Mouse (Mus musculus): ENCODE data around the gene Gnaq. TPM values are rescaled to one million over a fixed set of nuclear protein-coding genes. Genes with fewer than 3 reads are reported as not detected.

Gnaq gene
- polyA plus RNA-seq, 1 experiment from 2014 or later, result 59.0 TPM

DNA sequence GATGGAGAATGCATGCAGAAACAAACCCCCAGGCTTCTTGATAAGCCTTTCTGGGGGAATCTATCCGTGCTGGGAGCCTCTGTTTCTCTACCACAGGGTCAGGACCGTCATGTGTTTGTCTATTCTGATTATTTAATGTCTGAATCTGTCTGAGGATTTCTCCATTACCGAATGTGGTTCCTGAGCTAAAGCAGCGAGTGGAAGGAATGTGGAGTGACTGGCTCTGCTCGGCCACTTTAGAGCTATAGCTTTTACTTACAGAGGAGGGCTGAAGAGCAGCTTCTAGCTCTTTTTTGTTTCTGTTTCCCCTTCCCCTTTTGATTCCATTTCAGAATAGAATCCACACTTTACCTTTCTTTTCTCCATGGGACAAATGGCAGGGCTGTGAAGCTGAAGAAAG, 43.8 kb downstream of the Gnaq start:
- peaks cover 4% of the 10 kb centered on the region; the same call in 1 of the 2 replicates for H3K4me1 ChIP-seq (ENCODE audit: control insufficient read depth, insufficient read depth, low read length)
- no peaks in the 10 kb centered on the region for H3K36me3 ChIP-seq (ENCODE audit: control insufficient read depth, insufficient read depth, low read length)
- H3K27me3 ChIP-seq (ENCODE audit: control insufficient read depth, insufficient read depth, low read length), result no peaks in the 10 kb centered on the region
- H3K4me2 ChIP-seq (ENCODE audit: low read depth, low read length), result no peak overlapping the region
- H3K9me3 ChIP-seq (ENCODE audit: control insufficient read depth, low read length), result no peaks in the 10 kb centered on the region
- 68% methylated on average over 5 of the region's 5 CpGs for WGBS
- H3K27ac ChIP-seq (ENCODE audit: low read depth, low read length), result no peak overlapping the region
- no peak overlapping the region for H3K4me3 ChIP-seq (ENCODE audit: low read depth, low read length)
- ATAC-seq (ENCODE audit: low read depth), result no peak
- H3K9ac ChIP-seq (replicated peaks; ENCODE audit: low read depth, low read length), result no peak overlapping the region

DNA sequence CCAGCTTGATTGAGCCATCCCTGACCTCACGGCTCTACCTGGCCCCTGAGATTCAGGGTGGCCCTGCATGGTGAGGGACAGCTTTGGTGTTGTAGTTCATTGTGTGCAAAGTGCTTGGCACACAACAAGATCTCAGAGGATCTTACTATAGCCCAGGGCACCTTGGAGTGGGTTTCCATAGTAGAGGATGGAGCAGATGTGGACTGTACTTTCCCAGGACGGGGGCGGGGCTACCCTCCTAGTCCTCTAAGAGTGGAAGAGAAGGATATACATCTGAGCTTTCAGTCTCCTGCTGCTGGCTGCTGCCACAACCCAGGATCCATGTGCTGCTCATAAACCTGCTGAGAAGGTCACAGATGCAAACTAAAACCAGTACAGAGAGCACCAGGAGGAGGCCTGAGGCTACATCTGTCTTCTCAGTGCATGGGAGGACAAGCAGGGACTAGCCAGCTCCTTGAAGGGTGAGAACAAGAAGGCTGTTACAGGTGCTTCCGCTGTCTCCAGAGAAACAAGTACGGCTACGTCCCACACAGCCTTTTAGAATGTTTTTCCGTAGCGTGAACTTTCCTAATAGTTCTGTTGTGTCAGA, 44.6 kb downstream of the Gnaq start:
- Histone ChIP-seq H3K9me3 (ENCODE audit: control insufficient read depth, low read length) (no peaks in the 10 kb centered on the region), H3K36me3 (ENCODE audit: control insufficient read depth, insufficient read depth, low read length) (no peaks in the 10 kb centered on the region), H3K27me3 (ENCODE audit: control insufficient read depth, insufficient read depth, low read length) (no peaks in the 10 kb centered on the region), H3K9ac (replicated peaks; ENCODE audit: low read depth, low read length) (no peak overlapping the region), H3K4me3 (ENCODE audit: low read depth, low read length) (no peak overlapping the region), H3K4me1 (ENCODE audit: control insufficient read depth, insufficient read depth, low read length) (peaks cover 7% of the 10 kb centered on the region; the same call in 1 of the 2 replicates), H3K27ac (ENCODE audit: low read depth, low read length) (no peak overlapping the region), H3K4me2 (ENCODE audit: low read depth, low read length) (no peak overlapping the region)
- no peak for ATAC-seq (ENCODE audit: low read depth)
- 90% methylated on average over 8 of the region's 8 CpGs for WGBS

DNA sequence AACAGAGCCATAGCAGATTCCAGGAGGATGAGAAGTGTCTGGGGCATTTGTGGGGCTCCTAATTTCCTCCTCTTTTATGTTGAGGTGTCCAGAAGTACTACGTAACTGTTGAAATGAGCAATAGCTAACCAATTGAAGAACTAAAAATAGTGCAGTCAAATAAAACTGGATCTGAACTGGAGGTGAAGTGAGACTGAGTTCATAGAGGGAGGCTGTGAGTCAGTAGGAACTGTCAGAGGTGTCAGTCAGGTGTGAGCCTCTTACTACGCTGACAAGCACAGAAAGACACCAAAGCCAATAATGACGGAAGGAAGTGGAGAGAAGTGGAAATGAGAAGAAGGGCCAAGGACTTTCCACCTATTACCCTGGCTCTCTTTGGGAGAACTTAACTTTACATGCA, 48.6 kb downstream of the Gnaq start:
- Histone ChIP-seq H3K4me2 (ENCODE audit: low read depth, low read length) (no peak overlapping the region), H3K36me3 (ENCODE audit: control insufficient read depth, insufficient read depth, low read length) (no peaks in the 10 kb centered on the region), H3K27me3 (ENCODE audit: control insufficient read depth, insufficient read depth, low read length) (no peaks in the 10 kb centered on the region), H3K4me3 (ENCODE audit: low read depth, low read length) (no peak overlapping the region), H3K9ac (replicated peaks; ENCODE audit: low read depth, low read length) (no peak overlapping the region), H3K27ac (ENCODE audit: low read depth, low read length) (no peak overlapping the region), H3K4me1 (ENCODE audit: control insufficient read depth, insufficient read depth, low read length) (peaks cover 11% of the 10 kb centered on the region), H3K9me3 (ENCODE audit: control insufficient read depth, low read length) (no peaks in the 10 kb centered on the region)
- WGBS, result 87% methylated on average over 3 of the region's 3 CpGs
- ATAC-seq (ENCODE audit: low read depth), result no peak

DNA sequence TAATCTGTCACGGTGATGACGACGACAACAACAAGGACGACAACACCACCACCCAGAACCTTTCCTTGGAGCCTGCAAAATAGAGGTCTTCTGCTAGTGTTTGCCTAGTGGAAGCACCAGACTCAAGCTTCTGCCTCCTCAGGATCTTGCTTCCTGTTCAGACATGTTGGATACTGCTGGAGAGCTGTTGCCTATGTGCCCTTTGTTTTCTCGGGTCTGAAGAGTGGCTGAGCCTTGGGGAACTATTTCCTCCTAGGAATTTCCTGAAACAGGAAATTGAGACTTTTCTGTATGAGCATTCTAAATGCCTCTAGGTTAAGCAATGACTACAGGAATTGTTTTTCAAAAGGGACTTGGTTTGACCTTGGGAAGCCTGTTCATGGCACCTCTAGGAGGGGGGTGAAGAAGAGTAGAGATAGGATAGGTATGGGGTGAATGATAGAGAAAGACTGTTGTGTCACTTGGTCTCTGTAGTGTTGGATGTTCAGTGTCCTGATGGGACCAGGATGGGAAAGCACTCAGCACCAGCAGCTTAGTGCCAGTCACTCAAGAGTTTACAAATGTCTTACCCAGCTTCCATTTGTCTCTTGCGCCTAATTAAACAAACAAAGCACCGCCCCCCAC, 49.3 kb downstream of the Gnaq start:
- no peaks in the 10 kb centered on the region for H3K27me3 ChIP-seq (ENCODE audit: control insufficient read depth, insufficient read depth, low read length)
- peaks cover 11% of the 10 kb centered on the region for H3K4me1 ChIP-seq (ENCODE audit: control insufficient read depth, insufficient read depth, low read length)
- no peak overlapping the region for H3K4me3 ChIP-seq (ENCODE audit: low read depth, low read length)
- no peaks in the 10 kb centered on the region for H3K36me3 ChIP-seq (ENCODE audit: control insufficient read depth, insufficient read depth, low read length)
- ATAC-seq (ENCODE audit: low read depth), result no peak
- no peaks in the 10 kb centered on the region for H3K9me3 ChIP-seq (ENCODE audit: control insufficient read depth, low read length)
- 82% methylated on average over 7 of the region's 7 CpGs for WGBS
- H3K4me2 ChIP-seq (ENCODE audit: low read depth, low read length), result no peak overlapping the region
- no peak overlapping the region for H3K9ac ChIP-seq (replicated peaks; ENCODE audit: low read depth, low read length)
- H3K27ac ChIP-seq (ENCODE audit: low read depth, low read length), result no peak overlapping the region

DNA sequence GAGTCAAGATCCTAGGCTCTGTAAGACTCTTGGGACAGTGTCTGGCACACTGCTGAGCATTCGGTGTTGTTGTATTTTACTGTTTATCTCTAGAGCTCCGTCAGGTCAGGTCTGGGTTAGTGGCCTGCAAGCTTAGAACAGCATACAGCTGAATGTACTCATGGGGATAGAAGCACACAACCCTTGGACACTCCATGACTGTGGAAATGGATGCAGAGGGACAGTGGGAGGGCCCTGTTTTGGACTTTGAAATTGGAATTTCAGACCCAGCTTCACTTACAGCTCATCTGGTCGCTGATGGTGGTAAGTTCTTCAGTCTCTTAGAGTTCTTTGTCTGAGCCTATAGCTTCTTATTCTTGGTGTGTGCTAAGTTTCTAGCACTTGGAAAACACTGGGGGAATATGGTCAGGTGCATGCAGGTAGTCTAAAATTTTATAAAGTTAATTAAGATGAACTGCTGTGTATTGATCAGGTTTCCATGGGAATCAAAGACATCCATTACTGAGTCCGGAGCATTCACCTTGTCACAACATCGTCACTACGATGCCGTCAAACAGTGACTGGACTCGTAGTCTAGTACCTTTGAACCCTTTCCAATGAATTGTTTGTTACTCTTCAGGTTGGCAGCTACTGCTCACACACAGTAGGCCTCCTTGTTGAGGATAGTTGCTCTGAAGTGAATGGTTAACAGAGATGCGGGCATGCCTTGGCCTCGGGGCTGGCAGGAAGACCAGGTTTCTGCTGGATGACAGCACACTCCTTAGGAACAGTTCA, 51.1 kb downstream of the Gnaq start:
- peaks cover 14% of the 10 kb centered on the region; the same call in 1 of the 2 replicates for H3K4me1 ChIP-seq (ENCODE audit: control insufficient read depth, insufficient read depth, low read length)
- no peak overlapping the region for H3K27ac ChIP-seq (ENCODE audit: low read depth, low read length)
- no peak for ATAC-seq (ENCODE audit: low read depth)
- no peak overlapping the region for H3K4me2 ChIP-seq (ENCODE audit: low read depth, low read length)
- 85% methylated on average over 10 of the region's 10 CpGs for WGBS
- H3K27me3 ChIP-seq (ENCODE audit: control insufficient read depth, insufficient read depth, low read length), result no peaks in the 10 kb centered on the region
- no peaks in the 10 kb centered on the region for H3K36me3 ChIP-seq (ENCODE audit: control insufficient read depth, insufficient read depth, low read length)
- no peak overlapping the region for H3K9ac ChIP-seq (replicated peaks; ENCODE audit: low read depth, low read length)
- H3K4me3 ChIP-seq (ENCODE audit: low read depth, low read length), result no peak overlapping the region
- no peaks in the 10 kb centered on the region for H3K9me3 ChIP-seq (ENCODE audit: control insufficient read depth, low read length)

DNA sequence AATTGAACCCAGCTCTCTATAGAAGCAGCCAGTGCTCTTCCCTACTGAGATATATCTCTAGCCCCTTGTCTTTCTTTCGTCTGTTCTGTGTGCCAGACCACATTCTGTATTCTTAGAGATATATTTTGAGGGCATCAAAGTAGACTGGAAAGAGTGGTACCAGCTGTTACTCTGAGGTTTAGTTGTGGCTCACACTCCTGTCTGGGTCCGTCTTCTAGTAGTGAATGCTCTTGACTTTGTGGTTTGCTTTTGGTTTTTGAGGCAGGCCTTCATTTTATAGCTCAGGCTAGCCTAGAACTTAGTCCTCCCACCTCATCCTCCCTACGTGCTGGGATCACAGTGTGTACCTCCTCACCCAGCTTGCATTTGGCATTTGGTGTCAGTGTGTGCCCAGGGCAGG, 54.4 kb downstream of the Gnaq start:
- WGBS, result 91% methylated on average over 3 of the region's 3 CpGs
- H3K4me3 ChIP-seq (ENCODE audit: low read depth, low read length), result no peak overlapping the region
- no peak for ATAC-seq (ENCODE audit: low read depth)
- H3K27me3 ChIP-seq (ENCODE audit: control insufficient read depth, insufficient read depth, low read length), result no peaks in the 10 kb centered on the region
- no peak overlapping the region for H3K27ac ChIP-seq (ENCODE audit: low read depth, low read length)
- H3K9me3 ChIP-seq (ENCODE audit: control insufficient read depth, low read length), result no peaks in the 10 kb centered on the region
- H3K9ac ChIP-seq (replicated peaks; ENCODE audit: low read depth, low read length), result no peak overlapping the region
- H3K4me1 ChIP-seq (ENCODE audit: control insufficient read depth, insufficient read depth, low read length), result peaks cover 11% of the 10 kb centered on the region; the same call in 1 of the 2 replicates
- H3K4me2 ChIP-seq (ENCODE audit: low read depth, low read length), result no peak overlapping the region
- H3K36me3 ChIP-seq (ENCODE audit: control insufficient read depth, insufficient read depth, low read length), result no peaks in the 10 kb centered on the region

DNA sequence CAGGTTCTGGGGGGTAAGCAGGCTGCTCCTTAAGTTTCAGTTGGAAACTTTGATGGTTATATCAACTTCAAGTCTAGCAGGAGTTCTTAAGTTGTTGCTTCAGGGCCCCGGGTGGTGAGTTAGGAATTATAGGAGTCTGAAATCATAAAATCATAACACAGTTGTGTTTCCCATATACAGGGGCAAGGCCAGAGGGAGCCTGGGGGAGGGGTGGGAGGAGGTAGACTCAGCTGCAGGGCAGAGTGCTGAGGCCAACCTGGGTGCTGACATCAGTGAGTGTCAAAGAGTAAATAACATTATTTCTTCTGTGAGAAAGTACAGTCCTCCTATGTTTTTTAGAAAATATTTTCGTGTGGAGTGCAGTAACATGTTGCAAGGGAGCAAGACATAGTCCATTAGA, 55.3 kb downstream of the Gnaq start:
- H3K4me2 ChIP-seq (ENCODE audit: low read depth, low read length), result no peak overlapping the region
- no peaks in the 10 kb centered on the region for H3K27me3 ChIP-seq (ENCODE audit: control insufficient read depth, insufficient read depth, low read length)
- H3K9ac ChIP-seq (replicated peaks; ENCODE audit: low read depth, low read length), result no peak overlapping the region
- ATAC-seq (ENCODE audit: low read depth), result 0 out of 2 replicates have a peak, but pooled peaks have one; percentile 30
- no peaks in the 10 kb centered on the region for H3K9me3 ChIP-seq (ENCODE audit: control insufficient read depth, low read length)
- H3K27ac ChIP-seq (ENCODE audit: low read depth, low read length), result no peak overlapping the region
- H3K36me3 ChIP-seq (ENCODE audit: control insufficient read depth, insufficient read depth, low read length), result no peaks in the 10 kb centered on the region
- H3K4me1 ChIP-seq (ENCODE audit: control insufficient read depth, insufficient read depth, low read length), result peaks cover 20% of the 10 kb centered on the region
- 72% methylated on average over 2 of the region's 2 CpGs for WGBS
- H3K4me3 ChIP-seq (ENCODE audit: low read depth, low read length), result no peak overlapping the region

DNA sequence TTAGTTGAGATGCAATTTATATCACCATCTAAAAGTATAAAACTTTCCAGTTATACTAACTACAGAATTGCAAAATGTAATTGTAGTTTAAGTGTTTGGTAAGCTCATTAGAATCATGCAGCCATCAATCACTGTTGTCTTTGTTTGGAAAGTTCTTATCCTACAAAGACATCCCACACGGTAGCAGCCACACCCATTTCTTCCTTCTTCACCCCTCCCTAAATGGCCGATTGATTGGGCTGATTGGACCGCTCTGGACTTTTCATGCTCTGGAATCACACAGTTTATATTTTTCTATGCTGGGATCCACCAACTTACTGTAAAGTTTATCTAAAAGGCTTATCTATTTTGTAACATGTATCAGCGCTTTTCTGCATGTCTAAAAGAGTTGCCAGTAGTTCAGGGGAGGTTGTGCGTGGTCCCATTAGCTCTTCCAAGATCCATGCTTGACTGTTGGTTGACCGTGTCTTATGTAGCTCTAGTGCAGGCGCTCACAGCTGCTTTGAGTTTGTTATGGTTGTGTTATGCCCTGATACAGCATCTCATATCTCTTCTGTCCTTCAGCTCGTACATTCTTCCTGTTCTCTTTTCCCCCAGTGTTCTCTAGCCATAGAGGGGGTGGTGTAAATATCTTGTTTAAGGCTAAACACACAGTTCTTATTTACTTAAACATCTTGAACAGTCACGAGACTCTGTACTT, 56.6 kb downstream of the Gnaq start:
- Histone ChIP-seq H3K36me3 (ENCODE audit: control insufficient read depth, insufficient read depth, low read length) (no peaks in the 10 kb centered on the region), H3K9me3 (ENCODE audit: control insufficient read depth, low read length) (no peaks in the 10 kb centered on the region), H3K4me2 (ENCODE audit: low read depth, low read length) (no peak overlapping the region), H3K9ac (replicated peaks; ENCODE audit: low read depth, low read length) (no peak overlapping the region), H3K27me3 (ENCODE audit: control insufficient read depth, insufficient read depth, low read length) (no peaks in the 10 kb centered on the region), H3K4me1 (ENCODE audit: control insufficient read depth, insufficient read depth, low read length) (peaks cover 17% of the 10 kb centered on the region), H3K4me3 (ENCODE audit: low read depth, low read length) (no peak overlapping the region), H3K27ac (ENCODE audit: low read depth, low read length) (no peak overlapping the region)
- ATAC-seq (ENCODE audit: low read depth), result no peak
- 84% methylated on average over 9 of the region's 9 CpGs for WGBS

DNA sequence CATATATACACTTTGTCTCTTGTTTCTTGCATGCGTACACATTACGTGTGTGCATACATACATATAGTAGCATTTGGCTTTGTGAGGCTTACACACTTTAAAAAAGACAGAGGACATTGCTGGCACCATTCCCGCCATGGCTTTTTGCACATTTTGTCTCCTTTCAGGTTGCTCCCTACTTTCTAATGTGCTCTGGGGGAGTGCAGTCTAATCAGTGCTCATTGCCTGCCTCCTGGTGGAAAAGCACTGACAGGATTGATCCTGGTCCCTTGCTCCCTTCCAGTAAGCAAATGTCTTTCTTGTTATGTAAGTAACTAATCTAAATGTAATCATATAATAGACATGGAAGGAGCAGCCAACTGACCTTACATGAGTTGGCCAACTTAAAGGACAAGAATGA, 65.5 kb downstream of the Gnaq start:
- no peaks in the 10 kb centered on the region for H3K36me3 ChIP-seq (ENCODE audit: control insufficient read depth, insufficient read depth, low read length)
- H3K27ac ChIP-seq (ENCODE audit: low read depth, low read length), result no peak overlapping the region
- H3K4me3 ChIP-seq (ENCODE audit: low read depth, low read length), result no peak overlapping the region
- no peak for ATAC-seq (ENCODE audit: low read depth)
- H3K9me3 ChIP-seq (ENCODE audit: control insufficient read depth, low read length), result no peaks in the 10 kb centered on the region
- no peak overlapping the region for H3K9ac ChIP-seq (replicated peaks; ENCODE audit: low read depth, low read length)
- 92% methylated on average over 3 of the region's 3 CpGs for WGBS
- H3K27me3 ChIP-seq (ENCODE audit: control insufficient read depth, insufficient read depth, low read length), result no peaks in the 10 kb centered on the region
- peaks cover 11% of the 10 kb centered on the region for H3K4me1 ChIP-seq (ENCODE audit: control insufficient read depth, insufficient read depth, low read length)
- no peak overlapping the region for H3K4me2 ChIP-seq (ENCODE audit: low read depth, low read length)

Measured in neural tube, embryonic 14.5 days (tissue).